Mouse (Mus musculus) adrenal gland, postnatal 10 days (tissue): ENCODE data around the gene Sult6b2. TPM values are rescaled to one million over a fixed set of nuclear protein-coding genes. Genes with fewer than 3 reads are reported as not detected.

ENCODE experiments used
- DNase-seq: peaks from one replicate; pipeline ENCODE4 v3.0.0; 2021; ENCODE audit warnings: mixed read lengths
- total RNA-seq, 2 experiments: library from RNA; stranded (reverse); gene quantifications; 2 replicates each; pipeline ENCODE4 v1.2.3; 2021

The Sult6b2 gene
- total RNA-seq, 2 experiments from 2014 or later, result not detected

- DNase-seq, result no peak
Observed at GRCm38 (mm10) chr6:142738225-142738624, 66.1 kb downstream of the Sult6b2 start.

GRCm38 (mm10) chr6:142735302-142736005, 68.8 kb downstream of the Sult6b2 start:
- DNase-seq, result peak; percentile 40

Other genes with a start within 250 kb of the Sult6b2 start
- gene Kcnj8, start 232.9 kb downstream of the Sult6b2 start, total RNA-seq, result 10 to 100 TPM; 22.2 to 23.9 TPM
- gene Abcc9, start 102.2 kb downstream of the Sult6b2 start, total RNA-seq, result 10 to 100 TPM; 36.0 to 43.2 TPM
- 10 to 100 TPM; 33.8 to 37.4 TPM for gene Cmas, start 47.8 kb downstream of the Sult6b2 start, total RNA-seq
- 1 to 10 TPM; 1.7 to 2.5 TPM for gene St8sia1, start 159.9 kb upstream of the Sult6b2 start, total RNA-seq